Mouse (Mus musculus): ENCODE measurements at regions not wholly inside any gene's neighbourhood (a gene's known extent, or its start where the extent isn't known, plus 50 kb on each side); places are given as distances from the start of the nearest gene placed in this dataset.
"Not testable (repeated sequence)": the region's sequence is repeated elsewhere in the genome, so short reads cannot be mapped to it uniquely, and the experiment has no call there.

GRCm38 (mm10) chr14:14478159-14478558 is 77.1 kb downstream of the Olfr721-ps1 start:
- TF ChIP-seq CTCF, EP300 (IDR thresholded peaks at IDR 0.05; ENCODE audit: low read depth): not testable (repeated sequence)
